Mouse (Mus musculus) left cerebral cortex, adult 11 months (tissue): ENCODE data around the gene Gm49320.
"Not testable (repeated sequence)": the region's sequence is repeated elsewhere in the genome, so short reads cannot be mapped to it uniquely, and the experiment has no call there.

Experiments
- DNase-seq: peaks from one replicate; pipeline ENCODE4 v3.0.0; 2022; ENCODE audit warnings: low spot score

Gm49320 gene

GRCm38 (mm10) chr8:4226739-4227347 lies 11.8 kb upstream of the Gm49320 start, which contains the start of gene Lrrc8e:
Lrrc8e (plus strand) TSS chr8:4226827.
- DNase-seq, result no peak

- DNase-seq, result no peak
Measured at GRCm38 (mm10) chr8:4227919-4228318, 10.7 kb upstream of the Gm49320 start.

- DNase-seq, result no peak
Measured at GRCm38 (mm10) chr8:4229784-4230183, 8.9 kb upstream of the Gm49320 start.

- no peak for DNase-seq
Measured at GRCm38 (mm10) chr8:4230612-4231351, 7.9 kb upstream of the Gm49320 start.

- no peak for DNase-seq
Measured at GRCm38 (mm10) chr8:4237814-4238433, 741 bp upstream of the Gm49320 start.

GRCm38 (mm10) chr8:4239193-4239890 lies 677 bp downstream of the Gm49320 start:
- DNase-seq, result no peak

GRCm38 (mm10) chr8:4245061-4245460 lies 6.4 kb downstream of the Gm49320 start:
- no peak for DNase-seq

GRCm38 (mm10) chr8:4245737-4246136 lies 7.1 kb downstream of the Gm49320 start:
- no peak for DNase-seq

- DNase-seq, result no peak
Measured at GRCm38 (mm10) chr8:4247241-4247640, 8.6 kb downstream of the Gm49320 start.

- no peak for DNase-seq
Measured at GRCm38 (mm10) chr8:4247951-4248540, 9.4 kb downstream of the Gm49320 start, which contains the start of gene Tgfbr3l. Tgfbr3l (plus strand) TSS chr8:4248214.

GRCm38 (mm10) chr8:4249213-4249612 lies 10.5 kb downstream of the Gm49320 start:
- no peak for DNase-seq

GRCm38 (mm10) chr8:4250306-4250970 lies 11.8 kb downstream of the Gm49320 start:
- DNase-seq, result peak; percentile 70

- DNase-seq, result no peak
Measured at GRCm38 (mm10) chr8:4252116-4252760, 13.6 kb downstream of the Gm49320 start.

- peak; percentile 90 for DNase-seq
Measured at GRCm38 (mm10) chr8:4252934-4253841, 14.5 kb downstream of the Gm49320 start, which contains the start of gene Snapc2. Snapc2 (plus strand) TSS chr8:4253080.

GRCm38 (mm10) chr8:4254001-4254400 lies 15.3 kb downstream of the Gm49320 start:
- DNase-seq, result no peak

- not testable (repeated sequence) for DNase-seq
Measured at GRCm38 (mm10) chr8:4255471-4255870, 16.8 kb downstream of the Gm49320 start.

GRCm38 (mm10) chr8:4256911-4257310 lies 18.2 kb downstream of the Gm49320 start:
- peak; percentile 81 for DNase-seq

- no peak for DNase-seq
Measured at GRCm38 (mm10) chr8:4257350-4257749, 18.7 kb downstream of the Gm49320 start.

- DNase-seq, result no peak
Measured at GRCm38 (mm10) chr8:4258233-4258632, 19.6 kb downstream of the Gm49320 start.

- DNase-seq, result no peak
Measured at GRCm38 (mm10) chr8:4258678-4259077, 20.0 kb downstream of the Gm49320 start.
